Mouse (Mus musculus) stomach, postnatal 0 days (tissue): ENCODE measurements at regions not wholly inside any gene's neighbourhood (a gene's known extent, or its start where the extent isn't known, plus 50 kb on each side); places are given as distances from the start of the nearest gene placed in this dataset.

Experiments used
- CTCF ChIP-seq: IDR thresholded peaks from 2 replicates; pipeline ENCODE4 v1.5.1; 2016; ENCODE audit warnings: antibody characterized with exemption, low read depth, mild to moderate bottlenecking, moderate library complexity
- EP300 ChIP-seq: optimal IDR thresholded peaks from 2 replicates; pipeline ENCODE3; 2016; ENCODE audit warnings: antibody characterized with exemption

DNA sequence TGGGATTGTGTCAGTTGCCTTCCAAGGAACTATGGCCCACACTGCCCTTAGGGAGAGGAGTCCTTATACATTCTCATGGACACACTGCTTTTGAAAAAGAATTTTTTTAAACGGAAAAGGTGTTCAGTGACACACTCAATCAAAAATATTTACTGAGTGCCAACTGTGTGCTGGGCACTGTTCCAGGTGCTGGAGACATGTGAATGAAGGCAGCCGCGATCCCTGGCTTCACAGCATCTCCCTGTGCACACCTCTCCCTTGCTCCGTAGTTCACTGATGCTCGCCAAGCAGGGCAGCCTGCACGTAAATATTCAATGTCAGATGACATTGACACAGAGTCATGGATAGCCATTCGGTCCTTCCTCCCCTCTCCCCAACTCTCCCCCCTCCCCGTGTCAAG is 635.7 kb upstream of the 3110018I06Rik start:
- no peak for TF ChIP-seq CTCF
- no peak for TF ChIP-seq EP300
